Mouse (Mus musculus): Measurements from ENCODE around the gene 1190005I06Rik. TPM values are rescaled to one million over a fixed set of nuclear protein-coding genes. Genes with fewer than 3 reads are reported as not detected.
"Not testable (repeated sequence)": the region's sequence is repeated elsewhere in the genome, so short reads cannot be mapped to it uniquely, and the experiment has no call there.

Gene 1190005I06Rik
- polyA plus RNA-seq, 1 experiment from 2014 or later = 14.8 TPM

- Histone ChIP-seq H3K4me1 (peaks cover 30% of the 10 kb centered on the region), H3K36me3 (no peaks in the 10 kb centered on the region), H3K9ac (no peak overlapping the region), H3K27me3 (peaks cover 7% of the 10 kb centered on the region; the same call in 1 of the 2 replicates), H3K4me3 (no peak overlapping the region), H3K9me3 (no peaks in the 10 kb centered on the region), H3K4me2 (no peak overlapping the region), H3K27ac (no peak overlapping the region)
- no peak for ATAC-seq (ENCODE audit: insufficient number of reproducible peaks, insufficient read depth, low FRiP score, low TSS enrichment, low read depth)
- WGBS = 15% methylated on average over 10 of the region's 10 CpGs
Observed at GRCm38 (mm10) chr8:120683602-120684001, 36.2 kb upstream of the 1190005I06Rik start.

GRCm38 (mm10) chr8:120681113-120681512, 33.7 kb upstream of the 1190005I06Rik start:
- peaks cover 18% of the 10 kb centered on the region for H3K4me1 ChIP-seq
- WGBS = 73% methylated on average over 10 of the region's 10 CpGs
- peaks cover 7% of the 10 kb centered on the region; the same call in 1 of the 2 replicates for H3K27me3 ChIP-seq
- ATAC-seq (ENCODE audit: insufficient number of reproducible peaks, insufficient read depth, low FRiP score, low TSS enrichment, low read depth) = no peak
- H3K9ac ChIP-seq = no peak overlapping the region
- no peaks in the 10 kb centered on the region for H3K9me3 ChIP-seq
- H3K27ac ChIP-seq = no peak overlapping the region
- H3K4me2 ChIP-seq = no peak overlapping the region
- no peaks in the 10 kb centered on the region for H3K36me3 ChIP-seq
- no peak overlapping the region for H3K4me3 ChIP-seq

- not testable (repeated sequence) for ATAC-seq (ENCODE audit: insufficient number of reproducible peaks, insufficient read depth, low FRiP score, low TSS enrichment, low read depth); H3K9me3 ChIP-seq; H3K4me3 ChIP-seq; H3K27ac ChIP-seq; H3K9ac ChIP-seq; H3K27me3 ChIP-seq; H3K4me2 ChIP-seq; H3K36me3 ChIP-seq
- peaks cover 13% of the 10 kb centered on the region for H3K4me1 ChIP-seq
- WGBS = 60% methylated on average over 7 of the region's 7 CpGs
Observed at GRCm38 (mm10) chr8:120680405-120680804, 33.0 kb upstream of the 1190005I06Rik start.

GRCm38 (mm10) chr8:120679629-120680387, 32.4 kb upstream of the 1190005I06Rik start:
- Histone ChIP-seq H3K4me1 (peaks cover 7% of the 10 kb centered on the region), H3K9ac (no peak overlapping the region), H3K4me3 (no peak overlapping the region), H3K4me2 (no peak overlapping the region), H3K36me3 (0 out of 2 replicates have a peak, but pooled peaks cover 7% of the 10 kb centered on the region), H3K27ac (no peak overlapping the region), H3K27me3 (peaks cover 7% of the 10 kb centered on the region; the same call in 1 of the 2 replicates), H3K9me3 (no peaks in the 10 kb centered on the region)
- ATAC-seq (ENCODE audit: insufficient number of reproducible peaks, insufficient read depth, low FRiP score, low TSS enrichment, low read depth) = no peak
- 79% methylated on average over 11 of the region's 11 CpGs for WGBS

GRCm38 (mm10) chr8:120678447-120678846, 31.0 kb upstream of the 1190005I06Rik start:
- H3K4me1 ChIP-seq = no peaks in the 10 kb centered on the region
- no peak overlapping the region for H3K4me2 ChIP-seq
- H3K36me3 ChIP-seq = peaks cover 16% of the 10 kb centered on the region
- peak; percentile 60; the same call in 1 of the 2 replicates for ATAC-seq (ENCODE audit: insufficient number of reproducible peaks, insufficient read depth, low FRiP score, low TSS enrichment, low read depth)
- H3K9me3 ChIP-seq = no peaks in the 10 kb centered on the region
- no peak overlapping the region for H3K27ac ChIP-seq
- 14% methylated on average over 10 of the region's 10 CpGs for WGBS
- H3K9ac ChIP-seq = no peak overlapping the region
- no peak overlapping the region for H3K4me3 ChIP-seq
- peaks cover 7% of the 10 kb centered on the region; the same call in 1 of the 2 replicates for H3K27me3 ChIP-seq

GRCm38 (mm10) chr8:120675718-120676117, 28.3 kb upstream of the 1190005I06Rik start:
- H3K4me1 ChIP-seq = peaks cover 4% of the 10 kb centered on the region; the same call in 1 of the 2 replicates
- 75% methylated on average over 8 of the region's 8 CpGs for WGBS
- no peak overlapping the region for H3K4me3 ChIP-seq
- ATAC-seq (ENCODE audit: insufficient number of reproducible peaks, insufficient read depth, low FRiP score, low TSS enrichment, low read depth) = no peak
- H3K9ac ChIP-seq = no peak overlapping the region
- no peak overlapping the region for H3K4me2 ChIP-seq
- H3K27ac ChIP-seq = no peak overlapping the region
- H3K36me3 ChIP-seq = peaks cover 43% of the 10 kb centered on the region
- no peaks in the 10 kb centered on the region for H3K27me3 ChIP-seq
- H3K9me3 ChIP-seq = no peaks in the 10 kb centered on the region

GRCm38 (mm10) chr8:120673298-120673697, 25.9 kb upstream of the 1190005I06Rik start:
- Histone ChIP-seq H3K36me3 (peaks cover 53% of the 10 kb centered on the region), H3K9me3 (no peaks in the 10 kb centered on the region), H3K4me2 (no peak overlapping the region), H3K27ac (no peak overlapping the region), H3K9ac (no peak overlapping the region), H3K4me1 (peaks cover 17% of the 10 kb centered on the region), H3K27me3 (no peaks in the 10 kb centered on the region), H3K4me3 (no peak overlapping the region)
- 93% methylated on average over 7 of the region's 7 CpGs for WGBS
- ATAC-seq (ENCODE audit: insufficient number of reproducible peaks, insufficient read depth, low FRiP score, low TSS enrichment, low read depth) = no peak

- H3K4me1 ChIP-seq = peaks cover 17% of the 10 kb centered on the region
- WGBS = 91% methylated on average over 16 of the region's 16 CpGs
- no peaks in the 10 kb centered on the region for H3K9me3 ChIP-seq
- no peak overlapping the region for H3K27ac ChIP-seq
- H3K4me2 ChIP-seq = no peak overlapping the region
- H3K4me3 ChIP-seq = no peak overlapping the region
- H3K9ac ChIP-seq = no peak overlapping the region
- H3K27me3 ChIP-seq = no peaks in the 10 kb centered on the region
- ATAC-seq (ENCODE audit: insufficient number of reproducible peaks, insufficient read depth, low FRiP score, low TSS enrichment, low read depth) = no peak
- H3K36me3 ChIP-seq = peaks cover 53% of the 10 kb centered on the region
Observed at GRCm38 (mm10) chr8:120672626-120673229, 25.3 kb upstream of the 1190005I06Rik start.

- Histone ChIP-seq H3K36me3 (peaks cover 53% of the 10 kb centered on the region), H3K4me1 (peaks cover 22% of the 10 kb centered on the region)
- no peak for ATAC-seq (ENCODE audit: insufficient number of reproducible peaks, insufficient read depth, low FRiP score, low TSS enrichment, low read depth)
Observed at GRCm38 (mm10) chr8:120671775-120672174, 24.3 kb upstream of the 1190005I06Rik start.

GRCm38 (mm10) chr8:120668374-120668905, 21.0 kb upstream of the 1190005I06Rik start, which contains the start of gene Emc8:
Emc8 (minus strand) TSS chr8:120668573.
- ATAC-seq (ENCODE audit: insufficient number of reproducible peaks, insufficient read depth, low FRiP score, low TSS enrichment, low read depth) = no peak
- no peaks in the 10 kb centered on the region for H3K9me3 ChIP-seq
- H3K27me3 ChIP-seq = no peaks in the 10 kb centered on the region
- peaks cover 38% of the 10 kb centered on the region for H3K36me3 ChIP-seq
- under 1% methylated on average over 45 of the region's 51 CpGs for WGBS
- peak within 1 kb of the TSS; percentile 97 for H3K4me3 ChIP-seq
- peak within 1 kb of the TSS; percentile 88 for H3K27ac ChIP-seq
- H3K9ac ChIP-seq = peak within 1 kb of the TSS; percentile 97
- H3K4me2 ChIP-seq = peak within 1 kb of the TSS; percentile 91
- H3K4me1 ChIP-seq = peaks cover 51% of the 10 kb centered on the region

More at GRCm38 (mm10) chr8:120671775-120672174, 24.3 kb upstream of the 1190005I06Rik start:
- no peaks in the 10 kb centered on the region for H3K27me3 ChIP-seq
- no peak overlapping the region for H3K4me3 ChIP-seq
- H3K9ac ChIP-seq = no peak overlapping the region
- H3K4me2 ChIP-seq = no peak overlapping the region
- 39% methylated on average over 6 of the region's 6 CpGs for whole genome bisulfite sequencing
- H3K9me3 ChIP-seq = no peaks in the 10 kb centered on the region
- H3K27ac ChIP-seq = no peak overlapping the region

- Histone ChIP-seq H3K9ac (peak within 1 kb of the TSS; percentile 97), H3K4me2 (peak within 1 kb of the TSS; percentile 91), H3K4me1 (peaks cover 51% of the 10 kb centered on the region), H3K9me3 (no peaks in the 10 kb centered on the region), H3K4me3 (peak within 1 kb of the TSS; percentile 97), H3K27ac (peak within 1 kb of the TSS; percentile 88), H3K27me3 (no peaks in the 10 kb centered on the region), H3K36me3 (peaks cover 31% of the 10 kb centered on the region)
- under 1% methylated on average over 95 of the region's 105 CpGs for whole genome bisulfite sequencing
- peak; percentile 82 for ATAC-seq (ENCODE audit: insufficient number of reproducible peaks, insufficient read depth, low FRiP score, low TSS enrichment, low read depth)
Observed at GRCm38 (mm10) chr8:120667561-120668373, 20.3 kb upstream of the 1190005I06Rik start, which contains the start of the genes Gm27021 and Cox4i1. Gm27021 (minus strand) TSS chr8:120668079. Cox4i1 (plus strand) TSS chr8:120668222.
